Mouse (Mus musculus): ENCODE measurements at regions not wholly inside any gene's neighbourhood (a gene's known extent, or its start where the extent isn't known, plus 50 kb on each side); places are given as distances from the start of the nearest gene placed in this dataset.
"Not testable (repeated sequence)": the region's sequence is repeated elsewhere in the genome, so short reads cannot be mapped to it uniquely, and the experiment has no call there.

- no peak for DNase-seq
Observed at GRCm38 (mm10) chr2:75781781-75782211, 50.2 kb upstream of the Agps start.

- peak; percentile 47 to 80 for DNase-seq
Observed at GRCm38 (mm10) chr2:75781078-75781477, 50.9 kb upstream of the Agps start.

GRCm38 (mm10) chr2:75778628-75779027 lies 53.3 kb upstream of the Agps start:
- DNase-seq: not testable (repeated sequence)

GRCm38 (mm10) chr2:75777040-75777451 lies 54.9 kb upstream of the Agps start:
- DNase-seq: peak; percentile 71 to 80

GRCm38 (mm10) chr2:75776533-75776932 lies 55.4 kb upstream of the Agps start:
- DNase-seq: peak in 1 of 2 experiments; percentile 18

- peak; percentile 35 to 66 for DNase-seq
Observed at GRCm38 (mm10) chr2:75775217-75775616, 56.8 kb upstream of the Agps start.

- DNase-seq: peak; percentile 22 to 42
Observed at GRCm38 (mm10) chr2:75773431-75773830, 58.5 kb upstream of the Agps start.

GRCm38 (mm10) chr2:75772251-75772956 lies 59.6 kb upstream of the Agps start:
- DNase-seq: peak; percentile 67 to 78

GRCm38 (mm10) chr2:75770633-75771032 lies 61.3 kb upstream of the Agps start:
- DNase-seq: no peak

- no peak for DNase-seq
Observed at GRCm38 (mm10) chr2:75768559-75769304, 63.2 kb upstream of the Agps start.

- DNase-seq: peak; percentile 37 to 42
Observed at GRCm38 (mm10) chr2:75767871-75768558, 63.6 kb upstream of the Nfe2l2 start.

- no peak for DNase-seq
Observed at GRCm38 (mm10) chr2:75765403-75765802, 61.0 kb upstream of the Nfe2l2 start.

GRCm38 (mm10) chr2:75763252-75763651 lies 58.8 kb upstream of the Nfe2l2 start:
- DNase-seq: peak; percentile 60 to 89

- DNase-seq: no peak
Observed at GRCm38 (mm10) chr2:75762030-75762429, 57.6 kb upstream of the Nfe2l2 start.

GRCm38 (mm10) chr2:75761626-75762025 lies 57.2 kb upstream of the Nfe2l2 start:
- DNase-seq: no peak

GRCm38 (mm10) chr2:75759196-75759885 lies 54.9 kb upstream of the Nfe2l2 start:
- DNase-seq: no peak

GRCm38 (mm10) chr2:75758277-75758676 lies 53.8 kb upstream of the Nfe2l2 start:
- no peak for DNase-seq

GRCm38 (mm10) chr2:75756704-75757638 lies 52.5 kb upstream of the Nfe2l2 start:
- DNase-seq: peak; percentile 60 to 76

GRCm38 (mm10) chr2:75754606-75755005 lies 50.2 kb upstream of the Nfe2l2 start:
- no peak for DNase-seq

All from heart, adult 18-20 months (tissue).